Mouse (Mus musculus) hindbrain, embryonic 10.5 days (tissue): Measurements from ENCODE around the gene Hist1h3i. TPM values are rescaled to one million over a fixed set of nuclear protein-coding genes. Genes with fewer than 3 reads are reported as not detected.
"Not testable (repeated sequence)": the region's sequence is repeated elsewhere in the genome, so short reads cannot be mapped to it uniquely, and the experiment has no call there.

ENCODE experiments used
- DNase-seq: peaks from one replicate; pipeline ENCODE4 v3.0.0-alpha.2; 2017; ENCODE audit warnings: low spot score
- H3K27ac ChIP-seq: fragments of 300-500 bp; sonication (generic); 2 replicates; pipeline ENCODE4 v1.5.1; 2016; ENCODE audit warnings: mild to moderate bottlenecking, moderate library complexity
- H3K27me3 ChIP-seq: fragments of 300-500 bp; sonication (generic); 2 replicates; pipeline ENCODE4 v1.6.1; 2016; ENCODE audit warnings: mild to moderate bottlenecking; ENCODE audit not compliant: poor library complexity, insufficient read depth, severe bottlenecking
- H3K36me3 ChIP-seq: fragments of 300-500 bp; sonication (generic); 2 replicates; pipeline ENCODE4 v1.6.1; 2016; ENCODE audit warnings: mild to moderate bottlenecking, moderate library complexity
- H3K4me1 ChIP-seq: fragments of 300-500 bp; sonication (generic); replicated peaks from 2 replicates; pipeline ENCODE4 v1.6.1; 2016; ENCODE audit warnings: mild to moderate bottlenecking
- H3K4me3 ChIP-seq: fragments of 300-500 bp; sonication (generic); 2 replicates; pipeline ENCODE4 v1.5.1; 2016; ENCODE audit warnings: mild to moderate bottlenecking, moderate library complexity
- H3K9me3 ChIP-seq: fragments of 300-500 bp; sonication (generic); 2 replicates; pipeline ENCODE4 v1.6.1; 2016; ENCODE audit warnings: mild to moderate bottlenecking, moderate library complexity
- WGBS: fragments of 180-500 bp; shearing (Covaris S2); methylation state at CpG from one replicate; pipeline ENCODE4 v1.1.7; 2016; 5-methylcytosine and 5-hydroxymethylcytosine counted together
- polyA plus RNA-seq: library from polyadenylated mRNA; unstranded; fragments of >200 nt; fragmentation: Nextera tagmentation; extraction: Ambion mirVana; gene quantifications from 2 replicates; pipeline ENCODE4 v1.2.1, GENCODE M21; 2016

The Hist1h3i gene
- 112 and 120 TPM in 2 replicates for polyA plus RNA-seq

- DNase-seq, result peak; percentile 57
- no peaks in the 10 kb centered on the region for H3K27me3 ChIP-seq
- no peaks in the 10 kb centered on the region for H3K9me3 ChIP-seq
- peak within 1 kb of the TSS; percentile 58 for H3K4me3 ChIP-seq
- H3K36me3 ChIP-seq, result no peaks in the 10 kb centered on the region
- H3K4me1 ChIP-seq, result peaks cover 58% of the 10 kb centered on the region
- peak within 1 kb of the TSS; percentile 97 for H3K27ac ChIP-seq
- under 1% methylated on average over 17 of the region's 20 CpGs for whole genome bisulfite sequencing
Observed at GRCm38 (mm10) chr13:21783255-21783617, at the start of gene Hist1h3i. TSS of gene Hist1h3i (minus strand) at chr13:21783370.

GRCm38 (mm10) chr13:21831418-21832394 is 48.5 kb upstream of the Hist1h3i start, which contains the start of gene Hist1h4n:
TSS of gene Hist1h4n (minus strand) at chr13:21832196.
- peak within 1 kb of the TSS; percentile 34 for H3K4me3 ChIP-seq
- not testable (repeated sequence) for H3K27me3 ChIP-seq, H3K9me3 ChIP-seq, DNase-seq, H3K36me3 ChIP-seq, H3K4me1 ChIP-seq
- under 1% methylated on average over 30 of the region's 58 CpGs for WGBS
- peak within 1 kb of the TSS; percentile 62 for H3K27ac ChIP-seq

GRCm38 (mm10) chr13:21830344-21830743 is 47.2 kb upstream of the Hist1h3i start:
- Histone ChIP-seq H3K4me1 (0 out of 2 replicates have a peak, but pooled peaks cover 3% of the 10 kb centered on the region), H3K4me3 (0 out of 2 replicates have a peak overlapping the region, but pooled peaks have one; percentile 3), H3K36me3 (no peaks in the 10 kb centered on the region), H3K27me3 (no peaks in the 10 kb centered on the region), H3K27ac (peak overlapping the region; percentile 42; the same call in 1 of the 2 replicates), H3K9me3 (no peaks in the 10 kb centered on the region)
- peak; percentile 10 for DNase-seq
- 87% methylated on average over 10 of the region's 10 CpGs for WGBS

- no peak overlapping the region for H3K27ac ChIP-seq
Observed at GRCm38 (mm10) chr13:21828511-21828910, 45.3 kb upstream of the Hist1h3i start.

GRCm38 (mm10) chr13:21820082-21820890 is 37.1 kb upstream of the Hist1h3i start:
- H3K27me3 ChIP-seq, H3K27ac ChIP-seq, H3K4me1 ChIP-seq, DNase-seq, H3K4me3 ChIP-seq, H3K36me3 ChIP-seq, H3K9me3 ChIP-seq: not testable (repeated sequence)
- 71% methylated on average over 8 of the region's 16 CpGs for WGBS

More at GRCm38 (mm10) chr13:21828511-21828910, 45.3 kb upstream of the Hist1h3i start:
- DNase-seq, result no peak
- no peaks in the 10 kb centered on the region for H3K9me3 ChIP-seq
- H3K36me3 ChIP-seq, result no peaks in the 10 kb centered on the region
- H3K27me3 ChIP-seq, result no peaks in the 10 kb centered on the region
- 0 out of 2 replicates have a peak, but pooled peaks cover 3% of the 10 kb centered on the region for H3K4me1 ChIP-seq
- 86% methylated on average over 3 of the region's 3 CpGs for WGBS
- H3K4me3 ChIP-seq, result no peak overlapping the region

GRCm38 (mm10) chr13:21812092-21812491 is 28.9 kb upstream of the Hist1h3i start:
- not testable (repeated sequence) for H3K4me1 ChIP-seq, H3K36me3 ChIP-seq, H3K9me3 ChIP-seq, H3K27me3 ChIP-seq, DNase-seq
- WGBS, result 0% methylated on average over 14 of the region's 14 CpGs
- H3K4me3 ChIP-seq, result peak overlapping the region; percentile 39
- H3K27ac ChIP-seq, result peak overlapping the region; percentile 69; the same call in 1 of the 2 replicates

GRCm38 (mm10) chr13:21811539-21811938 is 28.4 kb upstream of the Hist1h3i start, which contains the start of gene Hist1h4m:
TSS of gene Hist1h4m (plus strand) at chr13:21811746.
- whole genome bisulfite sequencing, result no CpG with 5 or more reads among the region's 24 CpGs
- not testable (repeated sequence) for H3K4me1 ChIP-seq, DNase-seq, H3K36me3 ChIP-seq, H3K27me3 ChIP-seq, H3K9me3 ChIP-seq
- Histone ChIP-seq H3K27ac (peak within 1 kb of the TSS; percentile 69; the same call in 1 of the 2 replicates), H3K4me3 (peak within 1 kb of the TSS; percentile 39)

- not testable (repeated sequence) for H3K36me3 ChIP-seq, H3K4me3 ChIP-seq, H3K9me3 ChIP-seq, H3K27me3 ChIP-seq, H3K27ac ChIP-seq, H3K4me1 ChIP-seq, DNase-seq
- no CpG with 5 or more reads among the region's 8 CpGs for WGBS
Observed at GRCm38 (mm10) chr13:21811074-21811473, 27.9 kb upstream of the Hist1h3i start.

- not testable (repeated sequence) for H3K27me3 ChIP-seq, H3K9me3 ChIP-seq, DNase-seq, H3K27ac ChIP-seq, H3K4me3 ChIP-seq, H3K36me3 ChIP-seq, H3K4me1 ChIP-seq
- WGBS, result no CpG with 5 or more reads among the region's 23 CpGs
Observed at GRCm38 (mm10) chr13:21810073-21810472, 26.9 kb upstream of the Hist1h3i start, which contains the start of the genes Hist1h2bq and Hist1h2ao. TSS of gene Hist1h2bq (minus strand) at chr13:21810197. TSS of gene Hist1h2ao (plus strand) at chr13:21810465.

GRCm38 (mm10) chr13:21803058-21803457 is 19.9 kb upstream of the Hist1h3i start:
- WGBS, result no CpG with 5 or more reads among the region's 4 CpGs
- DNase-seq, H3K36me3 ChIP-seq, H3K4me1 ChIP-seq, H3K27me3 ChIP-seq, H3K27ac ChIP-seq, H3K4me3 ChIP-seq, H3K9me3 ChIP-seq: not testable (repeated sequence)

- H3K27ac ChIP-seq, DNase-seq, H3K27me3 ChIP-seq, H3K4me1 ChIP-seq, H3K9me3 ChIP-seq, H3K36me3 ChIP-seq, H3K4me3 ChIP-seq: not testable (repeated sequence)
Observed at GRCm38 (mm10) chr13:21797163-21797562, 14.0 kb upstream of the Hist1h3i start.

GRCm38 (mm10) chr13:21795584-21795983 is 12.4 kb upstream of the Hist1h3i start:
- DNase-seq, result no peak
- H3K27ac ChIP-seq, result no peak overlapping the region
- WGBS, result 92% methylated on average over 7 of the region's 7 CpGs
- H3K4me3 ChIP-seq, result no peak overlapping the region
- no peaks in the 10 kb centered on the region for H3K36me3 ChIP-seq
- H3K4me1 ChIP-seq, result peaks cover 6% of the 10 kb centered on the region
- no peaks in the 10 kb centered on the region for H3K27me3 ChIP-seq
- no peaks in the 10 kb centered on the region for H3K9me3 ChIP-seq
